Mouse (Mus musculus): ENCODE data around the gene Ostm1. TPM values are rescaled to one million over a fixed set of nuclear protein-coding genes. Genes with fewer than 3 reads are reported as not detected.

The Ostm1 gene
- polyA plus RNA-seq (2015; fragmentation: Nextera tagmentation; extraction: Ambion mirVana), result 16.7 and 17.7 TPM in 2 replicates

DNA sequence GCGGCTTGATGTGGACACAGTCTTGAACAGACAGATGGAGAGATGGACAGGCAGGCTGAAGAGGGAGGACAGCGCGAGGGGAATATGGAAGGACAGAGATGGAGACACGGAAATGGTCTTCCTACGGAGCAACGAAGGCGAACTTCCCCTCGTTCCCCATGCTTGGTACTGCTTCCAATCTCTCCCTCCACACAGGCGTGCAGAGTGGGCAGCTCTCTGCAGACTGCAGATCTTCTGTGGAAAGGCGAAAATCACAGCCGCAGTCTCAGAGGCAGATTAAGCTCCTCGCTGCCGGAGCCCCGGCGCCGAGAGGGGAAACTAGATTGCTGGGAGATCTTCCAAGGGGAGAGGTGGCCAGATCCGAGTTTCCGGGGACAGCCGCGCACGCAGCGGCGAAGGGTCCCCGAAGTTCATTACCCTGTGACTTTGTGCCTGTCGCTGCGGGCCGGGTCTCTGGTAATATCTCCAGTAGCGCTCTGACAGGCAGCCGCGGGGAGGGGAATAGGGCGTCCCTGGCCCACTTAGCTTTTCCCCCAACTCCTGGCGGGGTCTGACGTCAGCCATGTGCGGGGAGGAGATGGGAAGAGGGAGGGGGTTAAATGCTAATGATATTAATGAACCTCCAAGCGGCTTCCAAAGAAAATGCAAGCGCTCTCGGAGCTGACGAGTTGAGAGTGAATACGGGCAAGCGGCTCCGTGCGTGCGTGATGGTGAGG, at the start of gene Ostm1, which contains the start of gene Nr2e1:
Ostm1 (plus strand) TSS at position 666 of the 716 bp plus-strand sequence.
Nr2e1 (minus strand) TSS at position 476 of the 716 bp plus-strand sequence.

Other genes with a start within 250 kb of the Ostm1 start
- 5.0 and 5.3 TPM in 2 replicates for gene Afg1l, start 105.3 kb upstream of the Ostm1 start, polyA plus RNA-seq (2015; fragmentation: Nextera tagmentation; extraction: Ambion mirVana)
- gene Snx3, start 81.8 kb upstream of the Ostm1 start, polyA plus RNA-seq (2015; fragmentation: Nextera tagmentation; extraction: Ambion mirVana), result 261 and 285 TPM in 2 replicates
- not detected in 2 replicates for gene Nr2e1, start 190 bp upstream of the Ostm1 start, polyA plus RNA-seq (2015; fragmentation: Nextera tagmentation; extraction: Ambion mirVana)
- 13.8 and 15.1 TPM in 2 replicates for gene Sec63, start 177.7 kb downstream of the Ostm1 start, polyA plus RNA-seq (2015; fragmentation: Nextera tagmentation; extraction: Ambion mirVana)

Data from urinary bladder, postnatal 0 days (tissue).